Mouse (Mus musculus): Measurements from ENCODE around the gene Stat5a. TPM values are rescaled to one million over a fixed set of nuclear protein-coding genes. Genes with fewer than 3 reads are reported as not detected.

Gene Stat5a
- polyA plus RNA-seq, 1 experiment from 2014 or later: 4.0 TPM

GRCm38 (mm10) chr11:100836923-100837702, 22.0 kb upstream of the Stat5a start:
- Histone ChIP-seq H3K27me3 (no peaks in the 10 kb centered on the region), H3K4me3 (replicated peaks) (no peak overlapping the region), H3K27ac (no peak overlapping the region), H3K36me3 (no peaks in the 10 kb centered on the region), H3K4me1 (replicated peaks) (0 out of 2 replicates have a peak, but pooled peaks cover 6% of the 10 kb centered on the region), H3K9me3 (no peaks in the 10 kb centered on the region), H3K9ac (replicated peaks) (no peak overlapping the region), H3K4me2 (no peak overlapping the region)
- no peak for ATAC-seq (ENCODE audit: insufficient number of reproducible peaks, insufficient read depth, low FRiP score, low TSS enrichment, low read depth)
- WGBS: 86% methylated on average over 9 of the region's 9 CpGs

GRCm38 (mm10) chr11:100838894-100839293, 20.3 kb upstream of the Stat5a start:
- no peak overlapping the region for H3K4me2 ChIP-seq
- no peaks in the 10 kb centered on the region for H3K36me3 ChIP-seq
- 93% methylated on average over 9 of the region's 9 CpGs for WGBS
- H3K9ac ChIP-seq (replicated peaks): no peak overlapping the region
- no peak overlapping the region for H3K27ac ChIP-seq
- H3K27me3 ChIP-seq: no peaks in the 10 kb centered on the region
- no peak for ATAC-seq (ENCODE audit: insufficient number of reproducible peaks, insufficient read depth, low FRiP score, low TSS enrichment, low read depth)
- H3K9me3 ChIP-seq: no peaks in the 10 kb centered on the region
- no peaks in the 10 kb centered on the region for H3K4me1 ChIP-seq (replicated peaks)
- no peak overlapping the region for H3K4me3 ChIP-seq (replicated peaks)

DNA sequence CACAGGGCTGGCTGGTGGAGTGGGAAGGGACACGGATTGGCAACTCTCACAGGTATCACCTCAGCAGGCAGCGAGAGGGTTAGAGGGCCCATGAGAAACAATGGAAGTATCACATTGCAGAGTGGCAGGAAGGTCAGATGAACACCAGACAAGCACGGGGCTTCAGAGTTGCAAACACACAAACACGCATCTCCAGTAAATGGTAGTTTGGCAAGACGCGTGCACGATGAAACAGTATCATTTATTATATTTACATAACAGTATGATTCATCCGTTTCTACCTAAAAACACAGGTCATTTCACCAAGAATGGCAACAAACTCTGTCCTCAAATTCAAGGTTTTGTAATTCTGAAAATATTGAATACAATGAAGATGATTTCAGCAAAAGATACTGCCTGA, 19.6 kb upstream of the Stat5a start:
- no peak overlapping the region for H3K4me2 ChIP-seq
- no peaks in the 10 kb centered on the region for H3K9me3 ChIP-seq
- no peak overlapping the region for H3K9ac ChIP-seq (replicated peaks)
- no peak for ATAC-seq (ENCODE audit: insufficient number of reproducible peaks, insufficient read depth, low FRiP score, low TSS enrichment, low read depth)
- 76% methylated on average over 8 of the region's 8 CpGs for WGBS
- H3K27ac ChIP-seq: no peak overlapping the region
- H3K4me3 ChIP-seq (replicated peaks): no peak overlapping the region
- no peaks in the 10 kb centered on the region for H3K27me3 ChIP-seq
- H3K36me3 ChIP-seq: no peaks in the 10 kb centered on the region
- no peaks in the 10 kb centered on the region for H3K4me1 ChIP-seq (replicated peaks)

DNA sequence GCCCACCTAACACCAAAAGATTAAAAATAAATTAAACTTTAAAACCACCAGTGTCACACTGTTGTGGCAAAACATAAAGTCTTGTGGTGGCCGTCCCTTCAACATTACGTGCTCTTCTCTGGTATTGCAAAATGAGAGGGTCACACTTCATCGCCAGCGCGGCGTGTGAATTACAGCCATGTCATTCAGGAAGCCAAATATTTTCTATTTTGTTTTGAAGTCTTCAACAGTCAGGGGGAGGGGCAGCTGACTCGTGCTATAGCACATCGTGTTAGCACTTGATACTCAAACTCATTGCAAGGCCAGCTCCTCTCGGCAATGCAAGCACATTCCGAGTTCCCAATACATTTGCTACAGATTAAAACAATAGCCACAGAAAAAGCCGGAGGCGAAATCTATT, 18.3 kb upstream of the Stat5a start:
- no peak for ATAC-seq (ENCODE audit: insufficient number of reproducible peaks, insufficient read depth, low FRiP score, low TSS enrichment, low read depth)
- Histone ChIP-seq H3K27ac (no peak overlapping the region), H3K4me3 (replicated peaks) (no peak overlapping the region), H3K9me3 (no peaks in the 10 kb centered on the region), H3K9ac (replicated peaks) (no peak overlapping the region), H3K4me2 (no peak overlapping the region), H3K36me3 (no peaks in the 10 kb centered on the region), H3K4me1 (replicated peaks) (no peaks in the 10 kb centered on the region; the same call in 1 of the 2 replicates), H3K27me3 (no peaks in the 10 kb centered on the region)
- 60% methylated on average over 12 of the region's 12 CpGs for WGBS

- no peaks in the 10 kb centered on the region; the same call in 1 of the 2 replicates for H3K4me1 ChIP-seq (replicated peaks)
- WGBS: 80% methylated on average over 7 of the region's 7 CpGs
- no peak overlapping the region for H3K4me3 ChIP-seq (replicated peaks)
- no peaks in the 10 kb centered on the region for H3K27me3 ChIP-seq
- H3K9me3 ChIP-seq: no peaks in the 10 kb centered on the region
- no peak overlapping the region for H3K4me2 ChIP-seq
- ATAC-seq (ENCODE audit: insufficient number of reproducible peaks, insufficient read depth, low FRiP score, low TSS enrichment, low read depth): no peak
- H3K36me3 ChIP-seq: no peaks in the 10 kb centered on the region
- no peak overlapping the region for H3K9ac ChIP-seq (replicated peaks)
- no peak overlapping the region for H3K27ac ChIP-seq
Observed at GRCm38 (mm10) chr11:100842025-100842424, 17.1 kb upstream of the Stat5a start.

GRCm38 (mm10) chr11:100843070-100843669, 16.0 kb upstream of the Stat5a start:
- 93% methylated on average over 8 of the region's 8 CpGs for WGBS

DNA sequence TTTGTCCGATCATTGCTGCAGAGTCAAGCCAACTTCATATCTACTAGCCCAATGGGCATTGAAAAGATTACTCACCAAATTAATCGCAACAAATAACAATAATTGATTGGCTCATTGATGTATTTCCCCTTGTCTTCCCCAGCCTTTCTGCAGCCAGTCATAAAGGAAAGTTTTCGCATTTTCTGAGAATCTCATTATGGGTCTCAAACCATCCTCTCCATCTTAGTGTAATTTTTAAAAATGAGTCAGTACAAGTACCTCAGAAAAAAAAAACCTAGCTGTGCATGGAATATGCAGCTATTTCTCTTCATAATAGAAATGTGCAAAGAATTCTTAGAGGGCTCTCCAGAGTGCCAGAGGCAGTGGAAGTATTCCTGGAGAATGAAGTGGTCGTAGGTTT, 15.0 kb upstream of the Stat5a start:
- Histone ChIP-seq H3K27ac (no peak overlapping the region), H3K4me3 (replicated peaks) (no peak overlapping the region), H3K4me2 (no peak overlapping the region), H3K36me3 (no peaks in the 10 kb centered on the region), H3K9ac (replicated peaks) (no peak overlapping the region), H3K9me3 (no peaks in the 10 kb centered on the region), H3K27me3 (no peaks in the 10 kb centered on the region; the same call in 1 of the 2 replicates), H3K4me1 (replicated peaks) (peaks cover 8% of the 10 kb centered on the region)
- WGBS: 88% methylated on average over 4 of the region's 4 CpGs
- ATAC-seq (ENCODE audit: insufficient number of reproducible peaks, insufficient read depth, low FRiP score, low TSS enrichment, low read depth): no peak

More at GRCm38 (mm10) chr11:100843070-100843669, 16.0 kb upstream of the Stat5a start:
- Histone ChIP-seq H3K4me3 (replicated peaks) (no peak overlapping the region), H3K27ac (no peak overlapping the region), H3K9ac (replicated peaks) (no peak overlapping the region), H3K27me3 (no peaks in the 10 kb centered on the region), H3K4me2 (no peak overlapping the region), H3K36me3 (no peaks in the 10 kb centered on the region), H3K4me1 (replicated peaks) (no peaks in the 10 kb centered on the region; the same call in 1 of the 2 replicates), H3K9me3 (no peaks in the 10 kb centered on the region)
- ATAC-seq (ENCODE audit: insufficient number of reproducible peaks, insufficient read depth, low FRiP score, low TSS enrichment, low read depth): no peak

DNA sequence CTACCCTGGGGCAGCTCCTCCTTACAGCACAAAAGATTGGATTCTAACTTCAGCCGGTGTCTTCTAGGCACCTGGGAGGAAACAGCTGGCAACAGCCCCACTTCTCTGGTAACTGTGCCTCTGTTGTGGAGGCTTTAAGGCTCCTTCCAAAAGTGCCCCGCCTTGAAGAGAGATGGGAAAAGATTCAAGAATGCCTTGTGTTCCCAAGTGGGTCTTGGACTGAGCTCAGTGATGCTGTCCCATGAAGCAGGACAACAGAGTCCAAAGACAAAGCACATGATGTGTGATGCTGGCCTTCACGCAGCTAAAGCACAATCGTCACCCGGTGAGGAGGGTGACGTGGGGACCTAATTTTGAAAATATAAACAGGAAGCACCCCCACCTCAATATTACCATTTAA, 13.4 kb upstream of the Stat5a start:
- Histone ChIP-seq H3K4me2 (no peak overlapping the region), H3K9me3 (no peaks in the 10 kb centered on the region), H3K9ac (replicated peaks) (no peak overlapping the region), H3K4me1 (replicated peaks) (peaks cover 13% of the 10 kb centered on the region), H3K36me3 (no peaks in the 10 kb centered on the region), H3K27ac (no peak overlapping the region), H3K27me3 (no peaks in the 10 kb centered on the region; the same call in 1 of the 2 replicates), H3K4me3 (replicated peaks) (no peak overlapping the region)
- WGBS: 82% methylated on average over 6 of the region's 6 CpGs
- ATAC-seq (ENCODE audit: insufficient number of reproducible peaks, insufficient read depth, low FRiP score, low TSS enrichment, low read depth): no peak

DNA sequence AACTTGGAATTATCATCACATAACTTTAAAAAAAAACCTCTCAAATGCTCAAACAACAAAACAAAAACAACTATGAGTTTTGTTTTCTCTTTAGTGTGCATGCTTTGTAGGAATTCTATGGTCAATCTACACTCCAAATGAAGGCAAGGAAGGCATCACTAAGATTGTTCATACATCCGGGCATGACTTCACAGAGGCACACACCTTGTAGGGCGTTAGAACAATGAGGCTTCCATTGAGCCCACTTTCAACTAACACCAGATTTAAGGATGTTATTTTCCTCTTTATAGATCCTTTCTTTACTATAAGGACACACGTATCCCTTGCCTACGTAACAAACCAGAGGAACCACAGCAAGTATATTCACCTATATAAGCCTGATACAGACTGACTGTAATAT, 11.6 kb upstream of the Stat5a start:
- Histone ChIP-seq H3K9me3 (no peaks in the 10 kb centered on the region), H3K4me1 (replicated peaks) (peaks cover 22% of the 10 kb centered on the region), H3K27me3 (peaks cover 5% of the 10 kb centered on the region), H3K9ac (replicated peaks) (no peak overlapping the region), H3K4me3 (replicated peaks) (no peak overlapping the region), H3K27ac (no peak overlapping the region), H3K36me3 (no peaks in the 10 kb centered on the region), H3K4me2 (no peak overlapping the region)
- WGBS: 92% methylated on average over 4 of the region's 4 CpGs
- ATAC-seq (ENCODE audit: insufficient number of reproducible peaks, insufficient read depth, low FRiP score, low TSS enrichment, low read depth): no peak

DNA sequence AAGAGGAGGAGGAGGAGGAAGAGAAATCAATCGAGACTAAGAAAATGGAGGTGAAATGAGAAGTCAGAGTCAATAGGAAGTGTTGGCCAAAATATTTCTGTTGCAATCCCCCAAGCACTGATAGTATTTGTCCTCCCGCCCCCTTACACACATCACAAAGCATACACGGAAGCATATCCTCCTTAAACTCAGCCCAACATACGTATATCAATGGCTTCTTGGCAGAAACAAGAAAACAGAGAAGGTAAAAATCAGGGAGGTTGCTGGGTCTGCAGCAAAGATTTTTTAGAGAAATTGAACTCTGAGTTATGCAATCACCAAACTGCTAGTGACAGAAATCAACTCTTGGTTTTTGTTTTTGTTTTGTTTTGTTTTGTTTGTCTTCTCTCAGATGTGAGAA, 11.1 kb upstream of the Stat5a start:
- Histone ChIP-seq H3K36me3 (no peaks in the 10 kb centered on the region), H3K4me2 (0 out of 2 replicates have a peak overlapping the region, but pooled peaks have one; percentile 85), H3K4me3 (replicated peaks) (no peak overlapping the region), H3K9me3 (no peaks in the 10 kb centered on the region), H3K4me1 (replicated peaks) (peaks cover 22% of the 10 kb centered on the region), H3K27ac (no peak overlapping the region), H3K9ac (replicated peaks) (no peak overlapping the region), H3K27me3 (peaks cover 10% of the 10 kb centered on the region)
- WGBS: 86% methylated on average over 4 of the region's 4 CpGs
- no peak for ATAC-seq (ENCODE audit: insufficient number of reproducible peaks, insufficient read depth, low FRiP score, low TSS enrichment, low read depth)

DNA sequence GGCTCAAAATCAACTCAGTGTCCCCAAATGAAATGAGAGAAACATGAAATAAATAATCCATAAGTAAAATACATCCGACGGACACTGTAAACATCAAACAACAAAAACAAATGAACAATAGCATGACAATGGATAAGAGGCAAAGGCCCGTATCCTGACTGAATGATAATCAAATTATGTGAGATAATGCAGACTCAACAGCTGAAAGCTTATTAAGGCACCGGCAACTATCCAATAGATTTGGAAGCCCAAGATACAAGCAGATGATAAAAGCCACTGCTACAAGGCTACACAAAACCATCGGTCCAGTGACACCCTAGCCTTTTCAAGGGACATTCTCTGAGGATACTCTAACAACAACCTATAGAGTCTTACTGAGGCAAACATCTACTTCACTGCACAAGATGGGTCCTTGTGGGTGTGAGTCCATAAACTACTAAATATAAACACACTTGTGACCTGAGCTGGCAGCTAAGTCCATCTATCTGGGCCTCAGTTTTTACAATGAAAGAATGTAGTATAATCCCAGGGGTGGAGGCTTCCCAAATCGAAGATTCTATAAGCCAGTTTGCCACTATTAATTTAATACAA, 10.3 kb upstream of the Stat5a start:
- ATAC-seq (ENCODE audit: insufficient number of reproducible peaks, insufficient read depth, low FRiP score, low TSS enrichment, low read depth): no peak
- Histone ChIP-seq H3K27ac (no peak overlapping the region), H3K27me3 (peaks cover 18% of the 10 kb centered on the region), H3K4me3 (replicated peaks) (peak overlapping the region; percentile 80), H3K4me2 (peak overlapping the region; percentile 85), H3K4me1 (replicated peaks) (peaks cover 22% of the 10 kb centered on the region), H3K9ac (replicated peaks) (peak overlapping the region; percentile 90), H3K36me3 (no peaks in the 10 kb centered on the region), H3K9me3 (no peaks in the 10 kb centered on the region)
- WGBS: 83% methylated on average over 6 of the region's 6 CpGs

Data from limb, embryonic 12.5 days (tissue).